Mouse (Mus musculus) heart, postnatal 10 days (tissue): ENCODE measurements around the gene Cracr2b. TPM values are rescaled to one million over a fixed set of nuclear protein-coding genes. Genes with fewer than 3 reads are reported as not detected.
A peak's percentile ranks its signal among the peaks of the same experiment; 100 is the strongest.
"Not testable (repeated sequence)": the region's sequence is repeated elsewhere in the genome, so short reads cannot be mapped to it uniquely, and the experiment has no call there.

Source experiments
- DNase-seq, 2 experiments: peaks; one replicate each; pipeline ENCODE4 v3.0.0; 2021
- intact Hi-C: fragments of 180-260 bp; cut with DNase I; formaldehyde crosslinking; loops from one replicate; pipeline ENCODE4 v1.15.1; 2025
- total RNA-seq, 2 experiments: library from RNA; stranded (reverse); gene quantifications; 2 replicates each; pipeline ENCODE4 v1.2.3; 2021

The Cracr2b gene
- total RNA-seq, 2 experiments from 2014 or later = 23.2 to 26.1 TPM

DNA sequence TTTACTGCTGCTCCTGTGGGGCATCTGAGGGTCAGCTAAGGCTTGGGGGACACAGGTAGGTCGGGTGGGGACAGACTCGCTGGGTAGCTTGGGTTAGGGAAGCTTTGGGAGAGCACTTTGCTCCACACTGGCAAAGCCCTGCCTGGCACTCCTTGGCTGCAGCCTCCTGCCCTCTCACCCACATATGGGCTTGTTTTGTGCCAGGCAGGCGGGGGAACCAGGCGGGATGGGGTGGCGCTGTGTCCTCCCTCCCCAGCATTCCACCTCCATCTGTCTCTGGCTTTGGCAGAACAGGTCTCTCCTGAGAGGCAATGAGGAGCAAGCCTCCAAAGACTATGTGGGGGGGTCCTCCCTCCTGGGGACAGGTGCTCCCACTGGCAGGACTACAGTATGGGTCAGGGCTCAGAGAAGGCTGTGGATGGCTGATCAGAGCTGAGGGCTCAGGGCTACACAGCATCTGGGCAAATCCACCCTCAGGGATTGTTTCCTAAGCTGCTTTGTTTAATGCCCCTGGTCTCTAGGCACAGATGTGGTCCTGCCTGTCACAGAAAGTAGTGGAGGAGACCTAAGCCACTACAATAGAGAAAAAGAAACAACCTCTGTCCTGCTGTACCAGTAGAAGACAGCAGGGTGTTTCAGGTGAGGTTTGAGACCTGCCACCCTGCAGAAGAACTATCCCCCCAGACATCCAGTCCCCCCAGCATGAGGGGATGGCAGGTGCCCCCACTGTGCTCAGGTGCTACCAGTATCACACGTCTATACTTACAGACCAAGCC, 28.0 kb upstream of the Cracr2b start:
- intact Hi-C loops = no loop called here
- peak; percentile 83 for DNase-seq

- no peak for DNase-seq
- intact Hi-C loops = no loop called here
Measured at GRCm38 (mm10) chr7:141433517-141434400, 27.1 kb upstream of the Cracr2b start.

GRCm38 (mm10) chr7:141434464-141434863, 26.4 kb upstream of the Cracr2b start:
- DNase-seq = peak; percentile 60 to 69
- intact Hi-C loops = no loop called here

- DNase-seq = peak; percentile 71 to 75
- intact Hi-C loops = no loop called here
Measured at GRCm38 (mm10) chr7:141435129-141435855, 25.6 kb upstream of the Cracr2b start.

GRCm38 (mm10) chr7:141435856-141436522, 24.9 kb upstream of the Cracr2b start:
- no peak for DNase-seq
- intact Hi-C loops = no loop called here

GRCm38 (mm10) chr7:141436523-141436892, 24.4 kb upstream of the Cracr2b start:
- intact Hi-C loops = no loop called here
- DNase-seq = no peak

DNA sequence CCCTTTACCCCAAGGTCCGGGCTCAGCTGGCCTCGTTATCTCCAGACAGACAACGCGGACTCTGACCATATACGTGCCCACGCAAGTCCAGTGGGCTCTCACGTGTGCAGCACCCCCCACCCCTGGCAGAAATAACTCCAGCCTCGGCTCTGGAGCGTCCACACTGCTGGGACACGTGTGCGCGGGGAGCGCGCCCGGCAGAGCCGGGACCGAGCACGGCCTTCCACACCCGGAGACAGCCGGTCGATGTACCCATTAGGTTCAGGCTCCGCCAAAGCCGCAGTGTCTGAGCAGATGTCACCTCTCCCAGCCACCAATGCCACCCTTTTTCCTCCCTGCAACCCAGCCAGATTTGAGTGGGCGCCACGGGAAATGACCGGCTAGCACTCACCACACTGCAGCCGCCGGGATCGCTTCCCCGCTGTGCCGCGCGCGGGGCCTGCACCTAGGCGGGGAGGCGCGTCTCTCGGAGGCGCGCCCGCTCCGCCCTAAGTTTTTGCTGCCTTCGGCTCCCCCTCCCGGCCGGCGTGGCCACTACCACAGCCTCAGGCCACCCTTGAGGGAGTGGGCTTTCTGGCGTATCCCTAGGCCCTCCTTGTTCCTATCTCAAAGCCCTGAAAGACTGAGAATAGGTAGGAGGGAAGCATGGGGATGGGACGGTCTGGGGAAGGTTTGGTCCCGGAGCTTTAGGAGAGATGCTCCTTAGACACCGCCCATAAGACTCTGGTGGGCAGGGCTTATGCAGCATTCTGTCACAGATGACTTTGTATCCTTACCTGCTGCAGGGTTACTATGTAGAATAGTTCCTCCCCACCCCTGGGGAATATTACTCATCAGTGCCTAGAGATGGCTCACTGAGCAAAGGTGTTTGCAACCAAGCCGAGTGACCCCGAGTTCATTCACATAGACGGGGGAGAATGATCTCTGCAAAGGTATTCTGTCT, 23.4 kb upstream of the Cracr2b start, which contains the start of gene Slc25a22:
Gene Slc25a22, minus strand, starts transcription at position 715 of the 943 bp plus-strand sequence.
- DNase-seq = peak; percentile 88

DNA sequence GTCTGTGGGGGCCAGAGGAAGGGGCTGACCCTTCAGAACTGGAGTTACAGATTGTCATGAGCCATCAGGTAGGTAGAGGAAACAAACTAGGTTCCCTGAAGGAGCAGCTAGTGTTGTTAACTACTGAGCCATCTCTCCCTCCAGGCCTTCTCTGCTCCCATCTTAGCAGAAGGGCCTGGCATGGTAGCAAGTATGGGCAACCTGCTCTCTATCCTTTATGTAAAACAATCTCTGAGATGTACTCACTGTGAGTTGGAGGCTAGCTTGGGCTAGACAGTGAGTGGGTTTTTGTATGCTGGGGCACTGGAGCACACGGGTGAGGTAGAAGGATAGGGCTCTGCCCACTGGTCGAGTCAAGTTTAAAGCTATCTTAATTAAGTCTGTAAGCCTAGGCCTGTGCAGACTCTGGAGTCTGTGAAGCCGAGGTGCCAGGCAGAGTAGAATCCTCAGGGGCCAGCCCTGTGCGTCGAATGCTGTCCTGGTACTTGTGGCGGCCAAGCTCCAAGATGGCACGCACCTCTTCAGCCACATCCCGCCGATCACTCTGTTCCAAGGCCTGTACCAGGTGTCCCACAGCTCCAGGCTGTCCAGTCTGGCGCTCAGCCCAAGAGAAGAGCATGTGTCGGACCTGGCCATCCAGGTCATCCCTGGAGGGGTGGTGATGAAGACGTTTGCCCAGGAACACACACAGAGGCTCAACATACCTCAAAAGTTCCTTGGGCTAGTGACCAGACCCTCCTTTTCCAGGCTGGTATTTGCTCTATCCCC, 22.5 kb upstream of the Cracr2b start:
- no peak for DNase-seq
- intact Hi-C loops = no loop called here

More for the DNA sequence above, 23.4 kb upstream of the Cracr2b start, which contains the start of gene Slc25a22:
- intact Hi-C loops = loop anchor here (1.0 kb wide), 1 partner anchor 28 kb away; no protein-coding TSS in a partner anchor

DNA sequence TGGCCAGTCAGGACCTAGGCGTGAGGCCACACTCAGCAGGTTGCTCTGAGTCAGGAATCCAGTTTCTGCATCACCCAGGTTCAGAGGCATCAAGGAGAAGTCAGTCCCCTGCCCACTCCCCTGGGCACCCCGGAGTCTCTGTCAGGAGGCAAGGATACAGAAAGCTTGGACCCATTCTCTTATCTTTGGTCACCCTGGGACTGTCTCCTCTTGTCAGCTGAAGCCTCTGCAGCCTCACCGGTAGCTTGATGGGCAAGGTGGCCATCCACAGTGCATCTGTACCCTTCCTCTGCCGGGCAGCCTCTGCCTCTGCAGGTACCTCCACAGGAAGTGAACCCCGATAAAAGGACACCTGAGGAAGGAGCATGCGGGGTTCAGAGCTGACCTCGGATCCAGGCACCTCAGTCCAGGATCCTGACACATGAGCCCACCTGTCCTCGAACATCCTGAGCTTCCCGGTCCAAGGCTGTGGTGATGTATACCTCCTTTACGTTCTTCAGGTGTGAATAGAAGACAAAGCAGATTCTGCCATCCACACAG, 21.7 kb upstream of the Cracr2b start:
- no peak for DNase-seq
- intact Hi-C loops = no loop called here

DNA sequence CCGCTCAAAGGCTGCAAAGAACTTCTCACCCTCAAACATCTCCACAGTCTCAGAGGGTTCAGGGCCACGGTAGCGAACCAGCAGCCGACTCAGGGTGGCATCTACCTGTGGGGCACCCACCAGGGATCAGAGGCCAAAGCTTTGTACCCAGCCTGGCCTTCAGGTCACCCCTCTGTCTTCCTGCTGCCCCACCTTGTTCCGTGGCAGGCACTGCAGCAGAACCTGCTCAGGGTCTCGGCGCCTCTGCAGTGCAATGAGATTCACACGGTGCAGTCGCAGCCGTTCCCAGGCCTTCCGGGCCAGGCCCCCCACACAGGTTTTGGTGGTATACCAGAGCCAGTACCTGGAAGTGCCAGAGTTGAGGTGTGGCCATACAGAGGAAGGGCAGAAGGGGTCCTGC, 21.1 kb upstream of the Cracr2b start:
- intact Hi-C loops = no loop called here
- no peak for DNase-seq

- intact Hi-C loops = no loop called here
- DNase-seq = peak; percentile 51 to 76
Measured at GRCm38 (mm10) chr7:141440613-141441012, 20.3 kb upstream of the Cracr2b start.

DNA sequence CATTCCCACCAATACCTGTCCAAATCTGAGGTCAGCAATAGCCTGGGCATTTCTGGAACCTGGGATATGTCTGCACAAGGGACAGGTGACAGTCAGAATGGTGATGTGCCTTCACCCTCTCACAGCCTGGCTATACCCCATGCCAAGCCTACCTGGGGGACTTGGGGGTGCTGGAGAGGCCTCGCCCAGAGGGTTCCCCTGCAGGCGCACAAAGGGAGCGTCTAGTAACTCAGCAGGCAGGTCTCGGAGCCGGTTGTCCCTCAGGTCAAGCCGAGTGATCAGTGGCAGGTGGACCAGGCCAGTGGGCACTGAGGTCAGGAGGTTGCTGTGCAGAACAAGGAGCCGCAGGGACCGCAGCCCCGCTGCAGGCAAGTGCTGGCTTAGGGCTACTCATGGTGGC, 19.4 kb upstream of the Cracr2b start:
- intact Hi-C loops = no loop called here

DNA sequence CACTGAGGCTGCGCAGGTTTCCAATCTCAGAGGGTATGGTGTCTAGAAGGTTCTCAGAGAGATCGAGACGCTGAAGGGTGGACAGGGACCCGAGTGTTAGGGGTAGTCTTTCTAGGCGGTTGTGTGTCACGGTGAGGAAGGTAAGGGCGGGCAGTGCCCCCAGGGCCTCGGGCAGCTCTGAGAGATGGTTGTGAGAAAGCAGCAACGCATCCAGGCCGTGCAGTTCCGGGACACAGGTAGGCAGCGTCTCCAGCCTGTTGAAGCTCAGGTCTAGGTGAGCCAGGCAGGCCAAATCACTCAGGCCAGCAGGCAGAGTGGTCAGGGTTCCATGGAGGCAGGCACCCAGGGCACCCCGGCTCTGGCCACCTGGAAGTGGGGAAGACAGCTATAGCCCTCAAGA, 18.7 kb upstream of the Cracr2b start:
- no peak for DNase-seq
- intact Hi-C loops = no loop called here

More for the DNA sequence above, 19.4 kb upstream of the Cracr2b start:
- no peak for DNase-seq

- intact Hi-C loops = no loop called here
- DNase-seq = peak; percentile 31 to 48
Measured at GRCm38 (mm10) chr7:141443081-141443821, 17.6 kb upstream of the Cracr2b start.

DNA sequence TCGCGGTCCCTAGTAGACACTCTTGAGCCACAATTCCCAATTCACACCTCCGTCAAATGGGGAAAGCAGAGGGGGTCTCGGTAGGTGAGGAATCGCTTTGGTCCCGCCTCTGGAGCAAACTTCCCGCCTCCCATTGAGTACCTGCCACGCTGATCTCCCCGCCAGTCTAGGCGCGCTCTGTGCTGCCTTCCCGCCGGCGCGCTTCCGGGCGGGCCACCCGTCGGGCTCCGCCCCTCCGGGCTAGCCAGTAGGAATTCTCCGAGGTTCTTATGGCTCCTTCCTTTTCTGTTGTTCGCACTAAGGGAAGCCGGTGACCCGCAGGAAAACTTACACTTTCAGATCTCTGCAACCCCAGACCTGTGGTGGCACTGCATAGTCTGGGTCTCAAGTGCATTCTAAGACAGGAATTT, 17.1 kb upstream of the Cracr2b start, which contains the start of gene Pidd1:
Gene Pidd1, minus strand, starts transcription at position 198 of the 410 bp plus-strand sequence.
- peak; percentile 73 to 78 for DNase-seq

GRCm38 (mm10) chr7:141446374-141446773, 14.5 kb upstream of the Cracr2b start:
- intact Hi-C loops, DNase-seq: not testable (repeated sequence)

More for the DNA sequence above, 17.1 kb upstream of the Cracr2b start, which contains the start of gene Pidd1:
- intact Hi-C loops = no loop called here
